Mouse (Mus musculus): ENCODE measurements around the gene Pik3ap1. TPM values are rescaled to one million over a fixed set of nuclear protein-coding genes. Genes with fewer than 3 reads are reported as not detected.
A peak's percentile ranks its signal among the peaks of the same experiment; 100 is the strongest.
"Not testable (repeated sequence)": the region's sequence is repeated elsewhere in the genome, so short reads cannot be mapped to it uniquely, and the experiment has no call there.

Gene Pik3ap1
- polyA plus RNA-seq (2014; fragmentation: Nextera tagmentation; extraction: Ambion mirVana), result 2.4 and 4.6 TPM in 2 replicates

DNA sequence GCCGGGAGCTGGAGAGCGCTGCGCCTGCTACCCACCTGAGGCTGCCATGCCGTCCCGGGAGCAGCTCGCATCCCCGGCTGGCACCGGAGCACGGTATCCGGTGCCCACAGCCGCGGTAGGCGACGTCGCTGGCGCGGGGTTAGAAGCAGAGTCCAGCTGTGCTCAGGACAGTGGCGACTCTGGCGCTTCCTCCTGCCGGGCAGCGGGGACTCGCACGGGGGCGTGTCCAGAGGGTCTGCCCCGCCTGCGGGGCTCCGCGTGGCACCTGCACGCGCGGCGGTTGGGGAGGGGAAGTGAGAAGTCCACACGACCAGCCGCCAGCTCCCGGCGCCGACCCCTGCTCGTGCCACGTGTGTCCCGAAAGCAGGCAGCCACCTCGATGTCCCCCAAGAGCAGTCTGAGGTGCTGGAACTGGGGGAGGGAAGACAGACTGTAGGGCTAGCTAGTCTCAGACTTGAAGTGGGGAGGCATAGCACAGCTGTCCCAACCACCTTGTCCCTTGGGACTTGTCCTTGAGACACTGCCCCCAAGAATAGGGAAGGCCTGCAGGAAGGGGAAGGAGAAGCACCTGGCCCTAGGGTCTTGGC lies at the start of gene Pik3ap1:
Pik3ap1 (minus strand) TSS at position 181 of the 587 bp plus-strand sequence.
- Histone ChIP-seq H3K27me3 (ENCODE audit: control insufficient read depth, insufficient read depth, low read length) (0 out of 2 replicates have a peak, but pooled peaks cover 4% of the 10 kb centered on the region), H3K4me1 (ENCODE audit: control insufficient read depth, insufficient read depth, low read length) (no peaks in the 10 kb centered on the region; the same call in 1 of the 2 replicates), H3K9ac (replicated peaks; ENCODE audit: low read depth, low read length) (peak within 1 kb of the TSS; percentile 37; the same call in 1 of the 2 replicates), H3K27ac (ENCODE audit: low read length) (no peak within 1 kb of the TSS), H3K4me2 (replicated peaks; ENCODE audit: low read depth, low read length) (peak within 1 kb of the TSS; percentile 98), H3K36me3 (ENCODE audit: control insufficient read depth, insufficient read depth, low read length) (no peaks in the 10 kb centered on the region), H3K9me3 (ENCODE audit: control insufficient read depth, low read depth, low read length) (no peaks in the 10 kb centered on the region), H3K4me3 (ENCODE audit: low read depth, low read length) (peak within 1 kb of the TSS; percentile 46)
- WGBS, result under 1% methylated on average over 41 of the region's 41 CpGs
- ATAC-seq (ENCODE audit: insufficient number of reproducible peaks, insufficient read depth, low FRiP score, low read depth), result peak; percentile 42; the same call in 1 of the 2 replicates

DNA sequence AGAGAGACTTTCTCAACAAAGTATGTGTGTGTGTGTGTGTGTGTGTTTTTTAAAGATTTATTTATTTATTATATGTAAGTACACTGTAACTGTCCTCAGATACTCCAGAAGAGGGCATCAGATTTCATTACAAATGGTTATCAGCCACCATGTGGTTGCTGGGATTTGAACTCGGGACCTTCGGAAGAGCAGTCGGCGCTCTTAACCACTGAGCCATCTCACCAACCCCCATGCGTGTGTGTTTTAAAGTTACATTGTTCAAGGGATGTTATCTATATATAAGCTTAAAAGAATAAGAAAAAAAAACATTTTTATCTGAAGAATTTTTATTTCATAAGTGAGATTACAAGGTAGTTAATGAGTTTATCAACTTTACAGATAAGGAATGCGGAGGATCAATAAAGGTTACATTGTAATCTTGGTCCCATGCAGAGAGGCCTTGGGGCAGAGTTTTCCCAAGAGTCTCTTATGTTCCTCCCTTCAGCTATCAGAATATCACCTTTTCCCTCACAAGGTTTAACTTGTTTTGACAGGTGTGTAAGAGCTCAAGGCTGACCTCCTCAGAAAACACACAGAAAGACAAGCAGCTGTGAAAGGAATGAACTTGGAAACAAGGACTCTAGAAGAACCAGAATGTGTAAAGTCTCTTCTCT lies 46.7 kb upstream of the Pik3ap1 start:
- H3K9ac ChIP-seq (replicated peaks; ENCODE audit: low read depth, low read length); H3K9me3 ChIP-seq (ENCODE audit: control insufficient read depth, low read depth, low read length); H3K4me2 ChIP-seq (replicated peaks; ENCODE audit: low read depth, low read length); H3K4me3 ChIP-seq (ENCODE audit: low read depth, low read length); H3K27me3 ChIP-seq (ENCODE audit: control insufficient read depth, insufficient read depth, low read length); H3K27ac ChIP-seq (ENCODE audit: low read length); H3K4me1 ChIP-seq (ENCODE audit: control insufficient read depth, insufficient read depth, low read length); H3K36me3 ChIP-seq (ENCODE audit: control insufficient read depth, insufficient read depth, low read length): not testable (repeated sequence)
- no CpG with 5 or more reads among the region's 6 CpGs for WGBS
- ATAC-seq (ENCODE audit: insufficient number of reproducible peaks, insufficient read depth, low FRiP score, low read depth), result peak; percentile 63; the same call in 1 of the 2 replicates

DNA sequence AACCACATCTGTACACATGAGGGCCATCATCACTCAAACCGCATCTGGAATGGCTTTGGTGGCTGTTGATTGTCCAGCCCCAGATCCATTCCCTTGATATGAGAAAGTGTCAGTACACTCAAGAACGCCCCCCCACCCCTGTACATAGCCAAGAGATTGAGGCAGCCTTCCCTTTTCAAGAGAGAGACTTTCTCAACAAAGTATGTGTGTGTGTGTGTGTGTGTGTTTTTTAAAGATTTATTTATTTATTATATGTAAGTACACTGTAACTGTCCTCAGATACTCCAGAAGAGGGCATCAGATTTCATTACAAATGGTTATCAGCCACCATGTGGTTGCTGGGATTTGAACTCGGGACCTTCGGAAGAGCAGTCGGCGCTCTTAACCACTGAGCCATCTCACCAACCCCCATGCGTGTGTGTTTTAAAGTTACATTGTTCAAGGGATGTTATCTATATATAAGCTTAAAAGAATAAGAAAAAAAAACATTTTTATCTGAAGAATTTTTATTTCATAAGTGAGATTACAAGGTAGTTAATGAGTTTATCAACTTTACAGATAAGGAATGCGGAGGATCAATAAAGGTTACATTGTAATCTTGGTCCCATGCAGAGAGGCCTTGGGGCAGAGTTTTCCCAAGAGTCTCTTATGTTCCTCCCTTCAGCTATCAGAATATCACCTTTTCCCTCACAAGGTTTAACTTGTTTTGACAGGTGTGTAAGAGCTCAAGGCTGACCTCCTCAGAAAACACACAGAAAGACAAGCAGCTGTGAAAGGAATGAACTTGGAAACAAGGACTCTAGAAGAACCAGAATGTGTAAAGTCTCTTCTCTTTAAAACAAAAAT lies 41.2 kb upstream of the Pik3ap1 start:
- H3K36me3 ChIP-seq (ENCODE audit: control insufficient read depth, insufficient read depth, low read length), result not testable (repeated sequence)

GRCm38 (mm10) chr19:41421264-41421663 lies 36.4 kb upstream of the Pik3ap1 start:
- H3K27ac ChIP-seq (ENCODE audit: low read length), result no peak overlapping the region
- H3K36me3 ChIP-seq (ENCODE audit: control insufficient read depth, insufficient read depth, low read length), result no peaks in the 10 kb centered on the region
- H3K9ac ChIP-seq (replicated peaks; ENCODE audit: low read depth, low read length), result no peak overlapping the region
- no peak overlapping the region for H3K4me2 ChIP-seq (replicated peaks; ENCODE audit: low read depth, low read length)
- no peak overlapping the region for H3K4me3 ChIP-seq (ENCODE audit: low read depth, low read length)
- no peaks in the 10 kb centered on the region for H3K9me3 ChIP-seq (ENCODE audit: control insufficient read depth, low read depth, low read length)
- 55% methylated on average over 2 of the region's 2 CpGs for WGBS
- H3K27me3 ChIP-seq (ENCODE audit: control insufficient read depth, insufficient read depth, low read length), result no peaks in the 10 kb centered on the region
- no peaks in the 10 kb centered on the region for H3K4me1 ChIP-seq (ENCODE audit: control insufficient read depth, insufficient read depth, low read length)
- no peak for ATAC-seq (ENCODE audit: insufficient number of reproducible peaks, insufficient read depth, low FRiP score, low read depth)

More for the DNA sequence above, 41.2 kb upstream of the Pik3ap1 start:
- H3K4me1 ChIP-seq (ENCODE audit: control insufficient read depth, insufficient read depth, low read length); H3K27me3 ChIP-seq (ENCODE audit: control insufficient read depth, insufficient read depth, low read length); H3K27ac ChIP-seq (ENCODE audit: low read length); H3K9ac ChIP-seq (replicated peaks; ENCODE audit: low read depth, low read length); H3K4me3 ChIP-seq (ENCODE audit: low read depth, low read length); H3K4me2 ChIP-seq (replicated peaks; ENCODE audit: low read depth, low read length); H3K9me3 ChIP-seq (ENCODE audit: control insufficient read depth, low read depth, low read length): not testable (repeated sequence)
- WGBS, result no CpG with 5 or more reads among the region's 8 CpGs
- ATAC-seq (ENCODE audit: insufficient number of reproducible peaks, insufficient read depth, low FRiP score, low read depth), result 0 out of 2 replicates have a peak, but pooled peaks have one; percentile 53

GRCm38 (mm10) chr19:41418786-41419185 lies 33.9 kb upstream of the Pik3ap1 start:
- Histone ChIP-seq H3K9me3 (ENCODE audit: control insufficient read depth, low read depth, low read length) (no peaks in the 10 kb centered on the region), H3K27ac (ENCODE audit: low read length) (no peak overlapping the region), H3K36me3 (ENCODE audit: control insufficient read depth, insufficient read depth, low read length) (no peaks in the 10 kb centered on the region), H3K9ac (replicated peaks; ENCODE audit: low read depth, low read length) (no peak overlapping the region), H3K27me3 (ENCODE audit: control insufficient read depth, insufficient read depth, low read length) (no peaks in the 10 kb centered on the region), H3K4me3 (ENCODE audit: low read depth, low read length) (no peak overlapping the region), H3K4me1 (ENCODE audit: control insufficient read depth, insufficient read depth, low read length) (no peaks in the 10 kb centered on the region), H3K4me2 (replicated peaks; ENCODE audit: low read depth, low read length) (no peak overlapping the region)
- ATAC-seq (ENCODE audit: insufficient number of reproducible peaks, insufficient read depth, low FRiP score, low read depth), result no peak
- 59% methylated on average over 2 of the region's 2 CpGs for WGBS

GRCm38 (mm10) chr19:41417995-41418394 lies 33.1 kb upstream of the Pik3ap1 start:
- 61% methylated on average over 5 of the region's 5 CpGs for WGBS
- no peaks in the 10 kb centered on the region for H3K36me3 ChIP-seq (ENCODE audit: control insufficient read depth, insufficient read depth, low read length)
- H3K27me3 ChIP-seq (ENCODE audit: control insufficient read depth, insufficient read depth, low read length), result no peaks in the 10 kb centered on the region
- H3K4me3 ChIP-seq (ENCODE audit: low read depth, low read length), result no peak overlapping the region
- H3K9me3 ChIP-seq (ENCODE audit: control insufficient read depth, low read depth, low read length), result no peaks in the 10 kb centered on the region; the same call in 1 of the 2 replicates
- no peak for ATAC-seq (ENCODE audit: insufficient number of reproducible peaks, insufficient read depth, low FRiP score, low read depth)
- H3K27ac ChIP-seq (ENCODE audit: low read length), result no peak overlapping the region
- no peaks in the 10 kb centered on the region for H3K4me1 ChIP-seq (ENCODE audit: control insufficient read depth, insufficient read depth, low read length)
- H3K9ac ChIP-seq (replicated peaks; ENCODE audit: low read depth, low read length), result no peak overlapping the region
- no peak overlapping the region for H3K4me2 ChIP-seq (replicated peaks; ENCODE audit: low read depth, low read length)

DNA sequence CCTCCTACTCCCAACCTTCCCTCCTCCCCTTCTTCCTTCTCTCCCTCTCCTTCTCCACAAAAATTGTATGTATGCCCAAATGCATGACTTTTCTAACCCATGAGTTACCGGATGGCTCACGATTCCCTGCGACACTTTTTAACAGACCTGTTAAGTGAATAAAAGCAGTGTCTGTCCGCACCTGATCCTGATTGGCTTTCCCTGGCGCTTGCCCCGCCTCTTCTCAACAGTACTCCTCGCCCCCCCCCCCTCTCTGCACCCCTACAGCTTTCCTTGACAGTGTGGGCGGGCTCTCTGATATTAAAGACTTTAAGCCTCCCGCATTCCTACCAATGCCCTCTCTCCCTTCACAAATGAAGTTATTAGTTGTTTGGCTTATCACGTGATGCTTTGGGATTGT lies 31.3 kb upstream of the Pik3ap1 start:
- Histone ChIP-seq H3K27me3 (ENCODE audit: control insufficient read depth, insufficient read depth, low read length) (no peaks in the 10 kb centered on the region), H3K36me3 (ENCODE audit: control insufficient read depth, insufficient read depth, low read length) (no peaks in the 10 kb centered on the region), H3K4me1 (ENCODE audit: control insufficient read depth, insufficient read depth, low read length) (no peaks in the 10 kb centered on the region), H3K27ac (ENCODE audit: low read length) (no peak overlapping the region), H3K4me2 (replicated peaks; ENCODE audit: low read depth, low read length) (no peak overlapping the region), H3K9me3 (ENCODE audit: control insufficient read depth, low read depth, low read length) (no peaks in the 10 kb centered on the region; the same call in 1 of the 2 replicates), H3K9ac (replicated peaks; ENCODE audit: low read depth, low read length) (no peak overlapping the region), H3K4me3 (ENCODE audit: low read depth, low read length) (no peak overlapping the region)
- ATAC-seq (ENCODE audit: insufficient number of reproducible peaks, insufficient read depth, low FRiP score, low read depth), result no peak
- 46% methylated on average over 10 of the region's 10 CpGs for WGBS

DNA sequence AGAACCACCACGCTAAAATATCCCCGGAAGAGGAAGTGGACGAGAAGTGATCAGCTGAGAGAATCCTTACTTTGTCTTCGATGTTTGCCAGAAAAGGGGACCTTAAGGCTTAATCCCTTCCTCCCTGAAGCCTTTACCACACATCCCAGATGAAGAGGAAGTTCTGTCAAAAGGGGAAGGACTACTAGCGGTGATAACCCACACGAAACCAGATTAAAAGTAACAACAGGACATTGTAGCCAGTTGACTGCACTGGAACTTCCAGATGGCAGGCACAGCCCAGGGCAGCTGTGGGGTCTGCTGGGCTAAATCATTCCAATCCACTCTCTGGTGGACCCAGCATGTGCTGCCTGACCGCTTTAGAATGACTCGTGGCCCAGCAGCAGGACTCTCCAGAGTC lies 17.7 kb upstream of the Pik3ap1 start:
- Histone ChIP-seq H3K27ac (ENCODE audit: low read length) (no peak overlapping the region), H3K36me3 (ENCODE audit: control insufficient read depth, insufficient read depth, low read length) (no peaks in the 10 kb centered on the region), H3K27me3 (ENCODE audit: control insufficient read depth, insufficient read depth, low read length) (no peaks in the 10 kb centered on the region), H3K9me3 (ENCODE audit: control insufficient read depth, low read depth, low read length) (no peaks in the 10 kb centered on the region), H3K4me3 (ENCODE audit: low read depth, low read length) (no peak overlapping the region), H3K4me2 (replicated peaks; ENCODE audit: low read depth, low read length) (no peak overlapping the region), H3K9ac (replicated peaks; ENCODE audit: low read depth, low read length) (no peak overlapping the region), H3K4me1 (ENCODE audit: control insufficient read depth, insufficient read depth, low read length) (no peaks in the 10 kb centered on the region)
- ATAC-seq (ENCODE audit: insufficient number of reproducible peaks, insufficient read depth, low FRiP score, low read depth), result no peak
- 82% methylated on average over 8 of the region's 8 CpGs for WGBS
